Mouse (Mus musculus): ENCODE results near the gene Rab3gap2. TPM values are rescaled to one million over a fixed set of nuclear protein-coding genes. Genes with fewer than 3 reads are reported as not detected.
A peak's percentile ranks its signal among the peaks of the same experiment; 100 is the strongest.

Rab3gap2 gene
- polyA plus RNA-seq, 1 experiment from 2014 or later: 20.4 TPM

- Histone ChIP-seq H3K27me3 (ENCODE audit: control insufficient read depth, insufficient read depth, low read depth, low read length) (no peaks in the 10 kb centered on the region), H3K36me3 (ENCODE audit: control insufficient read depth, insufficient read depth, low read length) (peaks cover 4% of the 10 kb centered on the region; the same call in 1 of the 2 replicates), H3K27ac (ENCODE audit: low read length) (no peak overlapping the region), H3K4me3 (ENCODE audit: low read length) (no peak overlapping the region), H3K4me2 (ENCODE audit: low read depth, low read length) (no peak overlapping the region), H3K9me3 (ENCODE audit: control insufficient read depth, low read length) (no peaks in the 10 kb centered on the region), H3K4me1 (replicated peaks; ENCODE audit: control insufficient read depth, insufficient read depth, low read length) (no peaks in the 10 kb centered on the region), H3K9ac (ENCODE audit: low read length) (no peak overlapping the region)
- ATAC-seq (ENCODE audit: low read depth): no peak
- 33% methylated on average over 5 of the region's 5 CpGs for WGBS
Observed at GRCm38 (mm10) chr1:185216360-185216759, 12.4 kb downstream of the Rab3gap2 start.

- Histone ChIP-seq H3K4me2 (ENCODE audit: low read depth, low read length) (no peak overlapping the region), H3K27ac (ENCODE audit: low read length) (no peak overlapping the region), H3K9me3 (ENCODE audit: control insufficient read depth, low read length) (no peaks in the 10 kb centered on the region), H3K9ac (ENCODE audit: low read length) (no peak overlapping the region), H3K4me3 (ENCODE audit: low read length) (no peak overlapping the region), H3K27me3 (ENCODE audit: control insufficient read depth, insufficient read depth, low read depth, low read length) (no peaks in the 10 kb centered on the region), H3K4me1 (replicated peaks; ENCODE audit: control insufficient read depth, insufficient read depth, low read length) (no peaks in the 10 kb centered on the region), H3K36me3 (ENCODE audit: control insufficient read depth, insufficient read depth, low read length) (peaks cover 4% of the 10 kb centered on the region; the same call in 1 of the 2 replicates)
- 24% methylated on average over 2 of the region's 2 CpGs for WGBS
- no peak for ATAC-seq (ENCODE audit: low read depth)
Observed at GRCm38 (mm10) chr1:185216762-185217161, 12.8 kb downstream of the Rab3gap2 start.

- Histone ChIP-seq H3K9ac (ENCODE audit: low read length) (no peak overlapping the region), H3K4me3 (ENCODE audit: low read length) (no peak overlapping the region), H3K27me3 (ENCODE audit: control insufficient read depth, insufficient read depth, low read depth, low read length) (no peaks in the 10 kb centered on the region), H3K9me3 (ENCODE audit: control insufficient read depth, low read length) (no peaks in the 10 kb centered on the region), H3K4me1 (replicated peaks; ENCODE audit: control insufficient read depth, insufficient read depth, low read length) (no peaks in the 10 kb centered on the region), H3K27ac (ENCODE audit: low read length) (no peak overlapping the region), H3K4me2 (ENCODE audit: low read depth, low read length) (no peak overlapping the region), H3K36me3 (ENCODE audit: control insufficient read depth, insufficient read depth, low read length) (peaks cover 4% of the 10 kb centered on the region; the same call in 1 of the 2 replicates)
- 68% methylated on average over 5 of the region's 5 CpGs for WGBS
- ATAC-seq (ENCODE audit: low read depth): no peak
Observed at GRCm38 (mm10) chr1:185217966-185218365, 14.0 kb downstream of the Rab3gap2 start.

GRCm38 (mm10) chr1:185226889-185227288, 23.0 kb downstream of the Rab3gap2 start:
- 72% methylated on average over 6 of the region's 6 CpGs for WGBS
- Histone ChIP-seq H3K27ac (ENCODE audit: low read length) (no peak overlapping the region), H3K4me2 (ENCODE audit: low read depth, low read length) (no peak overlapping the region), H3K4me3 (ENCODE audit: low read length) (no peak overlapping the region), H3K4me1 (replicated peaks; ENCODE audit: control insufficient read depth, insufficient read depth, low read length) (no peaks in the 10 kb centered on the region), H3K27me3 (ENCODE audit: control insufficient read depth, insufficient read depth, low read depth, low read length) (no peaks in the 10 kb centered on the region), H3K9me3 (ENCODE audit: control insufficient read depth, low read length) (no peaks in the 10 kb centered on the region), H3K9ac (ENCODE audit: low read length) (no peak overlapping the region), H3K36me3 (ENCODE audit: control insufficient read depth, insufficient read depth, low read length) (peaks cover 2% of the 10 kb centered on the region)
- peak; percentile 88 for ATAC-seq (ENCODE audit: low read depth)

- no peak for ATAC-seq (ENCODE audit: low read depth)
- WGBS: 69% methylated on average over 7 of the region's 7 CpGs
- no peak overlapping the region for H3K4me3 ChIP-seq (ENCODE audit: low read length)
- H3K9ac ChIP-seq (ENCODE audit: low read length): no peak overlapping the region
- H3K9me3 ChIP-seq (ENCODE audit: control insufficient read depth, low read length): no peaks in the 10 kb centered on the region
- H3K4me2 ChIP-seq (ENCODE audit: low read depth, low read length): no peak overlapping the region
- no peaks in the 10 kb centered on the region for H3K4me1 ChIP-seq (replicated peaks; ENCODE audit: control insufficient read depth, insufficient read depth, low read length)
- H3K27ac ChIP-seq (ENCODE audit: low read length): peak overlapping the region; percentile 6; the same call in 1 of the 2 replicates
- no peaks in the 10 kb centered on the region for H3K27me3 ChIP-seq (ENCODE audit: control insufficient read depth, insufficient read depth, low read depth, low read length)
- peaks cover 2% of the 10 kb centered on the region for H3K36me3 ChIP-seq (ENCODE audit: control insufficient read depth, insufficient read depth, low read length)
Observed at GRCm38 (mm10) chr1:185227766-185228165, 23.8 kb downstream of the Rab3gap2 start.

GRCm38 (mm10) chr1:185229406-185230201, 25.7 kb downstream of the Rab3gap2 start:
- Histone ChIP-seq H3K4me3 (ENCODE audit: low read length) (no peak overlapping the region), H3K4me2 (ENCODE audit: low read depth, low read length) (no peak overlapping the region), H3K27me3 (ENCODE audit: control insufficient read depth, insufficient read depth, low read depth, low read length) (no peaks in the 10 kb centered on the region), H3K27ac (ENCODE audit: low read length) (peak overlapping the region; percentile 26), H3K9ac (ENCODE audit: low read length) (no peak overlapping the region), H3K4me1 (replicated peaks; ENCODE audit: control insufficient read depth, insufficient read depth, low read length) (0 out of 2 replicates have a peak, but pooled peaks cover 3% of the 10 kb centered on the region), H3K36me3 (ENCODE audit: control insufficient read depth, insufficient read depth, low read length) (peaks cover 2% of the 10 kb centered on the region), H3K9me3 (ENCODE audit: control insufficient read depth, low read length) (no peaks in the 10 kb centered on the region)
- peak; percentile 63; the same call in 1 of the 2 replicates for ATAC-seq (ENCODE audit: low read depth)
- WGBS: 37% methylated on average over 7 of the region's 7 CpGs

GRCm38 (mm10) chr1:185235837-185236236, 31.9 kb downstream of the Rab3gap2 start:
- Histone ChIP-seq H3K27me3 (ENCODE audit: control insufficient read depth, insufficient read depth, low read depth, low read length) (no peaks in the 10 kb centered on the region), H3K9me3 (ENCODE audit: control insufficient read depth, low read length) (no peaks in the 10 kb centered on the region), H3K4me3 (ENCODE audit: low read length) (no peak overlapping the region), H3K9ac (ENCODE audit: low read length) (no peak overlapping the region), H3K4me1 (replicated peaks; ENCODE audit: control insufficient read depth, insufficient read depth, low read length) (0 out of 2 replicates have a peak, but pooled peaks cover 3% of the 10 kb centered on the region), H3K36me3 (ENCODE audit: control insufficient read depth, insufficient read depth, low read length) (peaks cover 23% of the 10 kb centered on the region), H3K4me2 (ENCODE audit: low read depth, low read length) (no peak overlapping the region), H3K27ac (ENCODE audit: low read length) (no peak overlapping the region)
- 74% methylated on average over 5 of the region's 5 CpGs for WGBS
- peak; percentile 69 for ATAC-seq (ENCODE audit: low read depth)

GRCm38 (mm10) chr1:185236530-185236929, 32.6 kb downstream of the Rab3gap2 start:
- H3K9me3 ChIP-seq (ENCODE audit: control insufficient read depth, low read length): no peaks in the 10 kb centered on the region
- H3K4me3 ChIP-seq (ENCODE audit: low read length): no peak overlapping the region
- H3K27me3 ChIP-seq (ENCODE audit: control insufficient read depth, insufficient read depth, low read depth, low read length): no peaks in the 10 kb centered on the region
- no peak overlapping the region for H3K4me2 ChIP-seq (ENCODE audit: low read depth, low read length)
- ATAC-seq (ENCODE audit: low read depth): 0 out of 2 replicates have a peak, but pooled peaks have one; percentile 38
- no peak overlapping the region for H3K9ac ChIP-seq (ENCODE audit: low read length)
- WGBS: 83% methylated on average over 4 of the region's 4 CpGs
- no peak overlapping the region for H3K27ac ChIP-seq (ENCODE audit: low read length)
- 0 out of 2 replicates have a peak, but pooled peaks cover 3% of the 10 kb centered on the region for H3K4me1 ChIP-seq (replicated peaks; ENCODE audit: control insufficient read depth, insufficient read depth, low read length)
- peaks cover 23% of the 10 kb centered on the region for H3K36me3 ChIP-seq (ENCODE audit: control insufficient read depth, insufficient read depth, low read length)

GRCm38 (mm10) chr1:185243013-185243412, 39.1 kb downstream of the Rab3gap2 start:
- H3K36me3 ChIP-seq (ENCODE audit: control insufficient read depth, insufficient read depth, low read length): peaks cover 30% of the 10 kb centered on the region
- no peak for ATAC-seq (ENCODE audit: low read depth)
- H3K4me2 ChIP-seq (ENCODE audit: low read depth, low read length): no peak overlapping the region
- no peak overlapping the region for H3K4me3 ChIP-seq (ENCODE audit: low read length)
- no peaks in the 10 kb centered on the region for H3K4me1 ChIP-seq (replicated peaks; ENCODE audit: control insufficient read depth, insufficient read depth, low read length)
- H3K9me3 ChIP-seq (ENCODE audit: control insufficient read depth, low read length): no peaks in the 10 kb centered on the region
- H3K9ac ChIP-seq (ENCODE audit: low read length): no peak overlapping the region
- 78% methylated on average over 8 of the region's 8 CpGs for WGBS
- H3K27ac ChIP-seq (ENCODE audit: low read length): no peak overlapping the region
- H3K27me3 ChIP-seq (ENCODE audit: control insufficient read depth, insufficient read depth, low read depth, low read length): no peaks in the 10 kb centered on the region

All from lung, embryonic 16.5 days (tissue).